Mouse (Mus musculus): Measurements from ENCODE around the gene Zfp68. TPM values are rescaled to one million over a fixed set of nuclear protein-coding genes. Genes with fewer than 3 reads are reported as not detected.

Zfp68 gene
- 25.0 and 27.6 TPM in 2 replicates for polyA plus RNA-seq (2015; fragmentation: Nextera tagmentation; extraction: Ambion mirVana)

DNA sequence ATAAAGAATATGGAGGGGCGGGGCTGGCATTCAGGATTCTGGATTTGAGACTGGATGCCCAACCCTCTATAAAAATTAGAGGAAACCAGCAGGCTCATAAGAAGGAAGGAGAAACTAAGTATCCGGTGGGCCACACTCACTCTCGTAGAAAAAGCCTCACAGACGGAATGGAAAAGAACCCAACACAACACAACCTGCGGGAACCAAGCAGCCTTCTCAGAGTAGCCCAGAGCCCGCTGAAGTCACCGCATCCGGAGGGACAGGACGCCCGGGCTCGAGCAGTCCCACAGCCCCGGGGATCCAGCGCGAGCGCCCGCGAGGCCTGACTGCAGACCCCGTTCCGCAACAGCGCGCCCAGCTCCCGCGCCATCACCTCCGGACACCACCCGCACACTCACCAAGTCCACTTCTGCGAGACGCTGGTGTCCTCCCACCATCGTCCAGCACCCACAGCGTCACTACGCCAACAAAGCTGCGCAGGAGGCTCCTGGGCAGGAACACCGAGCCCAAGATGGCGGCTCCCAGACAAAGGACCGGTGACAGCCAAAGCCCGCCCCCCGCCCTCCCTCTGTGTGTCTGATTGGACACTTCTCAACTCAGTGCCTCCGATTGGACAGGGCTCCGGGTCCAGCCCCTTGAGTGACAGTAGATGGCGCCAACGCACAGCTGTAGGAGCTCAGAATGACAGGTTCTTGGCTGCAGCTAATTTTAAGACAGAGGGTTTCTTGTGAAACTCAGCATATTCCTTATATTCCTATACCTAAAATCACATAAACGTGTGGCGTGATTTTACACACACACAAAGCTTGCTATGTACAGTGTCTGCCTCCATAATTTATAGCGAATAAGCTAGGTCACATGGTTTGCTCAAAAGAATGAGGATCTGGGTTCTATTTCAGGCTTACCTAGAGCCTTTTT is at the start of gene Zfp68:
Gene Zfp68, minus strand, starts transcription at position 551 of the 918 bp plus-strand sequence.
- peaks cover 3% of the 10 kb centered on the region; the same call in 1 of the 2 replicates for H3K9me3 ChIP-seq (ENCODE audit: control insufficient read depth)
- peak within 1 kb of the TSS; percentile 95 for H3K9ac ChIP-seq (ENCODE audit: low read depth, low read length)
- ATAC-seq, result peak; percentile 96
- peak within 1 kb of the TSS; percentile 98 for H3K27ac ChIP-seq (ENCODE audit: low read depth, low read length)
- H3K4me3 ChIP-seq (ENCODE audit: low read depth, low read length), result peak within 1 kb of the TSS; percentile 95
- 0 out of 2 replicates have a peak, but pooled peaks cover 4% of the 10 kb centered on the region for H3K4me1 ChIP-seq (replicated peaks; ENCODE audit: control insufficient read depth, insufficient read depth, low read length)
- H3K36me3 ChIP-seq (ENCODE audit: control insufficient read depth, insufficient read depth), result peaks cover 26% of the 10 kb centered on the region
- TF ChIP-seq CTCF (IDR thresholded peaks at IDR 0.05; ENCODE audit: low read depth), result peak; percentile 71
- peak within 1 kb of the TSS; percentile 62 for H3K4me2 ChIP-seq (replicated peaks; ENCODE audit: low read depth)
- no peaks in the 10 kb centered on the region for H3K27me3 ChIP-seq (replicated peaks; ENCODE audit: control insufficient read depth, insufficient read depth, low read length)
- WGBS, result 1% methylated on average over 43 of the region's 43 CpGs

DNA sequence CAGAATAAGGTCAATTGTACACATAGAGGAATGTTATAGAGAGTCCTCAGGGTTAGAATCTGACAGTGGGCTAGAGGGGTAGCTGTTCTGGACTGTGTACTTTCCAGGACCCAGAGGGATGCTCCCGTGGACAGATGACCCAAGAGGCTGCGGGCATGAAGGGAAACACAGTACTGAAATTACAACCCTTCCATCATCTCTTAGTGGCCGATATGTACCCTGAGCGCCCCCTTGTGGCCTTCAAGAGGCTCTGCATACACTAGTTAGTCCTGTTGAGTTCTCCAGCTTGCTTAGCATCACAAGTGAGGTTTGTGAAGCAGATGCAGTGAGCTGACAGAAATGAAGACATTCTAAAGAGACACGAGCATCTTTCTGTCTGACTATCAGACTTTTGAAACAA is 39.4 kb upstream of the Zfp68 start:
- TF ChIP-seq CTCF (IDR thresholded peaks at IDR 0.05; ENCODE audit: low read depth), result peak; percentile 93
- 0 out of 2 replicates have a peak, but pooled peaks have one; percentile 22 for ATAC-seq
- no peaks in the 10 kb centered on the region for H3K9me3 ChIP-seq (ENCODE audit: control insufficient read depth)
- no peaks in the 10 kb centered on the region for H3K4me1 ChIP-seq (replicated peaks; ENCODE audit: control insufficient read depth, insufficient read depth, low read length)
- H3K4me3 ChIP-seq (ENCODE audit: low read depth, low read length), result no peak overlapping the region
- H3K27me3 ChIP-seq (replicated peaks; ENCODE audit: control insufficient read depth, insufficient read depth, low read length), result no peaks in the 10 kb centered on the region
- 13% methylated on average over 5 of the region's 5 CpGs for whole genome bisulfite sequencing
- no peaks in the 10 kb centered on the region for H3K36me3 ChIP-seq (ENCODE audit: control insufficient read depth, insufficient read depth)
- H3K4me2 ChIP-seq (replicated peaks; ENCODE audit: low read depth), result no peak overlapping the region
- H3K9ac ChIP-seq (ENCODE audit: low read depth, low read length), result no peak overlapping the region
- no peak overlapping the region for H3K27ac ChIP-seq (ENCODE audit: low read depth, low read length)

DNA sequence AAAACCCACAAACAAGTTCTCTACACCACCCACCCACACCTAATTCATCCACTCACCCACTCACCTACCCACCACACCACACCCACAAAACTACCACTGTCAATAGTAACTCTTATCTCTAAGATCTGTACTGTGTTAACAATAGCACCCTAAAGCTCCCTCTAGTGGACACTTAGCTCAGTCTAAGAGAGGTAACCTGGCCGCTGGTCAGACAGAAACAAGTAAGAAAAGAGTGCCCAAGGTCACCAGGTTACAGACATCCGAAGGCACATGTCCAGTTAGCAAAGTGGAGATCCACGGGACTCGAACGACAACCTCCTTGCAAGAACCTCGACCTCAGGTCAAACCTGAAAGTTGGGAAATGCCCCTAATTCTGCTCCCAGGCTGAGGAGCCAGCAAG is 38.3 kb upstream of the Zfp68 start:
- H3K27me3 ChIP-seq (replicated peaks; ENCODE audit: control insufficient read depth, insufficient read depth, low read length), result no peaks in the 10 kb centered on the region
- H3K4me3 ChIP-seq (ENCODE audit: low read depth, low read length), result no peak overlapping the region
- H3K4me1 ChIP-seq (replicated peaks; ENCODE audit: control insufficient read depth, insufficient read depth, low read length), result no peaks in the 10 kb centered on the region
- H3K4me2 ChIP-seq (replicated peaks; ENCODE audit: low read depth), result no peak overlapping the region
- no peaks in the 10 kb centered on the region for H3K9me3 ChIP-seq (ENCODE audit: control insufficient read depth)
- 41% methylated on average over 6 of the region's 6 CpGs for WGBS
- peak; percentile 83 for TF ChIP-seq CTCF (IDR thresholded peaks at IDR 0.05; ENCODE audit: low read depth)
- H3K27ac ChIP-seq (ENCODE audit: low read depth, low read length), result no peak overlapping the region
- H3K36me3 ChIP-seq (ENCODE audit: control insufficient read depth, insufficient read depth), result no peaks in the 10 kb centered on the region
- H3K9ac ChIP-seq (ENCODE audit: low read depth, low read length), result no peak overlapping the region
- ATAC-seq, result 0 out of 2 replicates have a peak, but pooled peaks have one; percentile 41

DNA sequence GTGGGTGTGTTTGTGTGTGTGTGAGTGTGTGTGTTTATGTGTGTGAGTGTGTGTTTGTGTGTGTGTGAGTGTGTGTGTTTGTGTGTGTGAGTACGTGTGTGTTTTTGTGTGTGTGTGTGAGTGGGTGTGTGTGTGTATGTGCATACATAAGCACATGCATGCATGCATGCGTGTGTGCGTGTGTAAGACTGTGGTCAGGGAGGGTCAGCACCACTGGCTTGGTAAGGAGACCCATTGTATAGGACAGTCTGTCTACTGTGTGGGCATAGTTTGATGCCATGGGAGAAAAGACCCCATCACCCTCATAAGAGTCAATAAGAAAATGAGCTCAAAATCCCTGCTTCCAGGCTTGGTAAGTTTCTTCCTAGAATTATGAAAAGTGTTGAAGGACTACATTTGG is 37.8 kb upstream of the Zfp68 start:
- Histone ChIP-seq H3K9ac (ENCODE audit: low read depth, low read length) (no peak overlapping the region), H3K4me2 (replicated peaks; ENCODE audit: low read depth) (no peak overlapping the region), H3K4me1 (replicated peaks; ENCODE audit: control insufficient read depth, insufficient read depth, low read length) (no peaks in the 10 kb centered on the region), H3K36me3 (ENCODE audit: control insufficient read depth, insufficient read depth) (no peaks in the 10 kb centered on the region; the same call in 1 of the 2 replicates), H3K27me3 (replicated peaks; ENCODE audit: control insufficient read depth, insufficient read depth, low read length) (no peaks in the 10 kb centered on the region), H3K4me3 (ENCODE audit: low read depth, low read length) (no peak overlapping the region), H3K27ac (ENCODE audit: low read depth, low read length) (no peak overlapping the region), H3K9me3 (ENCODE audit: control insufficient read depth) (no peaks in the 10 kb centered on the region)
- TF ChIP-seq CTCF (IDR thresholded peaks at IDR 0.05; ENCODE audit: low read depth), result no peak
- WGBS, result 89% methylated on average over 3 of the region's 3 CpGs
- ATAC-seq, result no peak

DNA sequence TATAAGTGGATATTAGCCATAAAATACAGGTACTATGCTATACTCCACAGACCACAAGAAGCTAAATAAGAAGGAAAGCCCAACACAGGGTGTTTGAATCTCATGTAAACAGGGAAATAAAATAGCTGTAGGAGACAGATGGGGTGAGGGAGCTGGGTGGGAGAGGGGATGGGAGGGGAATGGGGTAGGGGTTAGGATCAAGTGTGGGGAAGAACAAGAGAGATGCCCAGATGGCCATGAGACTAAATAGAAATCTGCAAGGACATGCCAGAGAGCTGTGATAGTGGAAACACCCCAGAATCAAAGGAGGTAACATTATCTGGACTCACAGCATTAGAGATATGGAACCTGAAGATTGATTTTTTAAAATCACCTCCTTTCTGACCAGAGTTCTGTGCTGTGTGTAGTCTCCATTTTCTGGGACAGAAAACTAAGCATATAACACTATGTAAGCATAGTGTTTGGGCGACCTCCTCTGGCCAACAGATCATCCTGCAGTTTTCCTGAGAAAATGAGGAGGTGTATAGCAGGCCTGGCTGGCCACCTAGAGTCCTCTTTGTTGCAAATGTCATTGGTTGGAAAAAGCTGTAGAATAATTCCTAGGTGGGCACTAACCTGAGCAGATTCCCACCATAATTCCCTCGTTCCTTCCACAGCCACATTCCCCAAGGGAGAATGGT is 37.1 kb upstream of the Zfp68 start:
- no peak overlapping the region for H3K4me3 ChIP-seq (ENCODE audit: low read depth, low read length)
- 16% methylated on average over 2 of the region's 2 CpGs for WGBS
- H3K4me1 ChIP-seq (replicated peaks; ENCODE audit: control insufficient read depth, insufficient read depth, low read length), result no peaks in the 10 kb centered on the region
- H3K27ac ChIP-seq (ENCODE audit: low read depth, low read length), result no peak overlapping the region
- H3K9ac ChIP-seq (ENCODE audit: low read depth, low read length), result no peak overlapping the region
- ATAC-seq, result peak; percentile 73; the same call in 1 of the 2 replicates
- no peak overlapping the region for H3K4me2 ChIP-seq (replicated peaks; ENCODE audit: low read depth)
- no peaks in the 10 kb centered on the region; the same call in 1 of the 2 replicates for H3K36me3 ChIP-seq (ENCODE audit: control insufficient read depth, insufficient read depth)
- TF ChIP-seq CTCF (IDR thresholded peaks at IDR 0.05; ENCODE audit: low read depth), result peak; percentile 90
- no peaks in the 10 kb centered on the region for H3K27me3 ChIP-seq (replicated peaks; ENCODE audit: control insufficient read depth, insufficient read depth, low read length)
- no peaks in the 10 kb centered on the region for H3K9me3 ChIP-seq (ENCODE audit: control insufficient read depth)

DNA sequence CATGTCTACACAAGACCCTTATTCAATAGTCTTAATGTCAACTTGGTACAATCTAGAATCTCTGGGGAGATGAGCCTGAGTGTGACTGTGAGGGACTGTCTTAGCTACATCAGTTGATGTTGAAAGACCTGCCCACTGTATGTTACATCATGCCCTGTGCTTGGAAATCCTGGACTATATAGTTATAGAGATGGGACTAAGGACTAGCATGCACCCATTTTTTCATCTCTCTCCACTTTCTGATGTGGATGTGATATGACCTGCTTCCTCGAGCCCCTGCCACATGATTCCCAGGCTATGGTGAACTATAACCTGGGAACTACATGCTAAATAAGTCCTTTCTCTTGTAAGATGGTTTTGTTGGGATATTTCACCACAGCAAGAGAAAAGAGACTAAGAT is 33.4 kb upstream of the Zfp68 start:
- Histone ChIP-seq H3K4me1 (replicated peaks; ENCODE audit: control insufficient read depth, insufficient read depth, low read length) (no peaks in the 10 kb centered on the region), H3K9ac (ENCODE audit: low read depth, low read length) (no peak overlapping the region), H3K27ac (ENCODE audit: low read depth, low read length) (no peak overlapping the region), H3K36me3 (ENCODE audit: control insufficient read depth, insufficient read depth) (peaks cover 12% of the 10 kb centered on the region), H3K4me3 (ENCODE audit: low read depth, low read length) (no peak overlapping the region), H3K4me2 (replicated peaks; ENCODE audit: low read depth) (no peak overlapping the region), H3K27me3 (replicated peaks; ENCODE audit: control insufficient read depth, insufficient read depth, low read length) (no peaks in the 10 kb centered on the region), H3K9me3 (ENCODE audit: control insufficient read depth) (no peaks in the 10 kb centered on the region)
- 86% methylated on average over 1 of the region's 1 CpGs for WGBS
- no peak for ATAC-seq
- no peak for TF ChIP-seq CTCF (IDR thresholded peaks at IDR 0.05; ENCODE audit: low read depth)

All from intestine, postnatal 0 days (tissue).